Mouse (Mus musculus) heart, adult 8-10 months (tissue): ENCODE measurements around the gene Creg1. TPM values are rescaled to one million over a fixed set of nuclear protein-coding genes. Genes with fewer than 3 reads are reported as not detected.
"Not testable (repeated sequence)": the region's sequence is repeated elsewhere in the genome, so short reads cannot be mapped to it uniquely, and the experiment has no call there.

Experiments
- DNase-seq: peaks from one replicate; pipeline ENCODE4 v3.0.0; 2022; ENCODE audit warnings: low spot score
- total RNA-seq, 4 experiments: library from RNA; stranded (reverse); gene quantifications; 2 replicates each; pipeline ENCODE4 v1.2.4; 2022

The Creg1 gene
- total RNA-seq, 4 experiments from 2014 or later: 98.7 to 109 (median 103) TPM

DNA sequence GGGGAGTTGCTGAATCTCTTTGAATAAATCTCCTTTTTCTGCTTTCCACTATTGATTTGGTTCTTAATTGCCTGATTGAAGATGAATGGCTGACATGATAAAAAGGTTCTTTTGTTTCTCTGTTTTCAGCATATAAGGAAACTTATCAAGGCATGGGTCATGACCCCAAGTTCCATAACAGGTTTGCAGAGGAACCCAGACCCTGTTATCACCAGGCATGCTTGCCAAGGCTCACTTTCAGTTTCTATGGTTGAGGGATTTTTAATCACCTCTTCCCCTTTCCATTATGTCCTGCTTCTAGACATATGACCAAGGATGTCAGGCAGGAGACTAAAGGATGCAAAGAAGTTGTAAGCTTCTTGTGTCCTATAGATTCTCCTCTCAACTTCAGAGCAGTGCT, 12.4 kb upstream of the Creg1 start:
- DNase-seq: no peak

DNA sequence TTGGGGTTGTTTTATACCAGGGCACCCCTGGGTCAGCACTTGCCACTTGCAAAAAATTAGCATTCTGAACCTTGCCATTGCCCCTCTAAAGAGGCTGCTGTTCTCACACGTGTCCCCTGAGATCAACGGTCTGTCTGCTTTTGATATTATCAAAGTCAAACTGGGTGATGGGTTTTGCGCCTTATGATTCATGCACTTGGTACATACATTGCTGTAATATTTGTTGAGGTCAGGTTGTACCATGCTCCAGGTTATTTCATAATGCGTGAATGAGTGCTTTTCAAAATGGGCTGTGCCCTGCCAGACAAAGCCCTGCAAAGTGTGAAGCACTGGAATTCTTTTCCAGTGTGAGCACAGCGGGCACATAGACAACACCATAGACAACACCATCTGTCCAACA, 11.7 kb upstream of the Creg1 start:
- no peak for DNase-seq

GRCm38 (mm10) chr1:165754205-165754604, 9.3 kb upstream of the Creg1 start:
- no peak for DNase-seq

DNA sequence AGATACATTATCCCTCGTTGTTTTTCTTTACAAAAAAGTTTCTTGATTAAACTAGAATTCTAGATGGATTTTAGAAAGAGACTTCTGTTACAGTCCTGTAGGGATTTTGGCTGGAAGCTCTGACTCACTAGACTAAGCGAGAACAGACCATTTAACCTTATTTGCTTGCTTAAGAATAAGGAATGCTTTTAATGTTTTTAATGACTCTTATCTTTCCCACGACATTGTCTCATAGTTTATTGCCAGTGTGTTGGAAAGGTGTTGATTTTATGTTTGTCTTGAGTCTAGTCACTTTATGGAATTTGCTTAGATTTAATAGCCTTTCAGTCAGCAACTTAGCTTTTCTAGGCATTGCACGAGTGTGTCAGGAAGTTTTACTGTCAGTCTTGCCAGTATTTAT, 8.4 kb upstream of the Creg1 start:
- no peak for DNase-seq

- no peak for DNase-seq
Measured at GRCm38 (mm10) chr1:165761522-165762305, 1.8 kb upstream of the Creg1 start.

DNA sequence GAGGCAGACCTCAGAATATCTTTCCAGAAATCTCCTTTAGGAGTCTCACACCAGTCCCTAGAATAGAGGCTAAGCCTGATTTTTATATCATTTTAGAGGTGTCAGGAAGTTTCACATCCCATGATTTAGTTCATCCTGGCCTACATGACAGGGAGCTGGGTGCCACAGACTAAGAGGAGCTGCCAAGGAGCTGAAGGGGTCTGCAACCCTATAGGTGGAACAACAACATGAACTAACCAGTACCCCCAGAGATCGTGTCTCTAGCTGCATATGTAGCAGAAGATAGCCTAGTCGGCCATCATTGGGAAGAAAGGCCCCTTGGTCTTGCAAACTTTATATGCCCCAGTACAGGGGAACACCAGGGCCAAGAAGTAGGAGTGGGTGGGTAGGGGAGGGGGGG, 1.0 kb upstream of the Creg1 start:
- DNase-seq: not testable (repeated sequence)

DNA sequence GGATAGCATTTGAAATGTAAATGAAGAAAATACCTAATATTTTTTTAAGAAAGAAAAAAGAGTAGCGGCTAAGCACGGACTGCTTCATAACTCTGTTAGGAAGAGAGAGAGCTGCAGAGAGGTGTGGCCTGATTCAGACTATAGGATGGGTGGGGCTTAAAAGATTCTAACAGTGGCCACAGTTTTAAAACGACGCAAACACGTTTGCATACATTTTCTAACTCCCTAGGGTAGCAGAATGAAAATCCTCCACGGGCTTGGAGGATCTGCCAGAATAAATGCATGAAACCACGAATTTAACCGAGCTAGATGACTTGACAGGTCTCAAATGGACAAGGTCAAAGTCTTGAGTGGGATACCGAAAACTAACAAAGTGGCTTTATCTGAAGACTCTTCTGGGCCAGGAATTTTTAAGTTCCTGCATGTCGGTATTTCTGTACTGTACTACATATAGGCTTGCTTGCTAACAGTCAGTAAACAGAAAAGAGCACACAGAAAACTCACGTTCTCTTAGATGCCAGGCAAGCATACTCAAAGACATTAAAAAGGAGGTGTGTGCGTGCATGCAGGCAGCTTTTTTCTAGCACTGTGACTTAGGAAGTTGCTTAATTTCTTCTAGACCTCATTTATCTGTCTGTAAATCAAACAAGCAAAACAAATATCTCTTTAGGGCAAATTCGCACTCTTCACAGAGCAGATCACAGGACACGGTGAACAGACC, 472 bp upstream of the Creg1 start:
- DNase-seq: no peak

DNA sequence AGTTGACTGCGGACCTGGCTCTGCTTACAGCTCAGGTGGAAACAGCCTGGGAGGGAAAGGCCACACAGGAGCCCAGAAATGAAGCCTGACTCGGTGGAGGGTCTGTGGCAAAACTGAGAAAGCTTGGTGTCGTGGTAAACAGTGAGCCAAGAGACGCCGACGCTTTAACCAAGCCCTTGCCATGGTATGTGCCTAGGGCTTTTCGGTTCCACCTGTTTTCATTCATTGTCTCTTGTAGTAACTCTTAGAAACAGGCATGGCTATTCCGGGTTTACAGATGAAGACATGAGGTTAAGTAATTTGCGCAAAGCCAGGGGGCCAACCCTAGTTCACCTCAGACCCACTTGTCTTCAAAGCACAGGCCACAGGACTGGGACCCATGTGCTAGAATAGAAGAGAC, 1.0 kb downstream of the Creg1 start:
- DNase-seq: no peak

- no peak for DNase-seq
Measured at GRCm38 (mm10) chr1:165765041-165765440, 1.5 kb downstream of the Creg1 start.

GRCm38 (mm10) chr1:165765651-165766294, 2.2 kb downstream of the Creg1 start:
- DNase-seq: no peak

- DNase-seq: no peak
Measured at GRCm38 (mm10) chr1:165766295-165766890, 2.8 kb downstream of the Creg1 start.

DNA sequence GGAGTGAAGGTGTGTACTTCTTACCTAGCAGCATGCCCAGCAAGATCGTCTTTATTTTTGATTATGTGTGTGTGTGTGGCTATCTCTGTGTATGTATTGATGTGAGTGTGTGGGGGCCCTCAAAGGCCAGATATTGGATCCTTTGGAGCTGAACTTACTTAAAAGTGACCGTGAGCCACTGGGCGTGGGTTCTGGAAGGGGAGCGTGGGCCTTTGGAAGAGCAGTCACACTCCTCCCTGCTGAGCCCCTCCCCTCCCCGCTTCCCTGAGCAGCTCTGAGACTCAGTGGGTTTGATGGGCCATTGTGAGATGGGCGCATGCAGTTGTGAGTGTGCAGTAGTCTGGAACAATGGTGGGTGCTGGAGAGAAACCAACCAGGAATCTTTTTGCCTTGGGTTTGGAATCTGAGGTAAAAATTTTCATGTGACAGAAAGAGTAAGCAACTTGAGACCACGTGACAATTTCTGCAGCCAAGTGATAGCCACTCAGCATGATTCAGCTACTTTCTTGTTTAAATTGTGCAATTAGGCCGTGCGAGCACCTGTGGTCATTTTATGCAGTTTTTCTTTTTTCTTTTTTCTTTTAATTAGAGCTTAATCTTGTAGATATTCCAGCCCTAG, 5.5 kb downstream of the Creg1 start:
- no peak for DNase-seq

GRCm38 (mm10) chr1:165770181-165770759, 6.7 kb downstream of the Creg1 start:
- no peak for DNase-seq

- DNase-seq: peak; percentile 68
Measured at GRCm38 (mm10) chr1:165771491-165771897, 7.9 kb downstream of the Creg1 start.

- DNase-seq: no peak
Measured at GRCm38 (mm10) chr1:165771998-165772397, 8.5 kb downstream of the Creg1 start.

DNA sequence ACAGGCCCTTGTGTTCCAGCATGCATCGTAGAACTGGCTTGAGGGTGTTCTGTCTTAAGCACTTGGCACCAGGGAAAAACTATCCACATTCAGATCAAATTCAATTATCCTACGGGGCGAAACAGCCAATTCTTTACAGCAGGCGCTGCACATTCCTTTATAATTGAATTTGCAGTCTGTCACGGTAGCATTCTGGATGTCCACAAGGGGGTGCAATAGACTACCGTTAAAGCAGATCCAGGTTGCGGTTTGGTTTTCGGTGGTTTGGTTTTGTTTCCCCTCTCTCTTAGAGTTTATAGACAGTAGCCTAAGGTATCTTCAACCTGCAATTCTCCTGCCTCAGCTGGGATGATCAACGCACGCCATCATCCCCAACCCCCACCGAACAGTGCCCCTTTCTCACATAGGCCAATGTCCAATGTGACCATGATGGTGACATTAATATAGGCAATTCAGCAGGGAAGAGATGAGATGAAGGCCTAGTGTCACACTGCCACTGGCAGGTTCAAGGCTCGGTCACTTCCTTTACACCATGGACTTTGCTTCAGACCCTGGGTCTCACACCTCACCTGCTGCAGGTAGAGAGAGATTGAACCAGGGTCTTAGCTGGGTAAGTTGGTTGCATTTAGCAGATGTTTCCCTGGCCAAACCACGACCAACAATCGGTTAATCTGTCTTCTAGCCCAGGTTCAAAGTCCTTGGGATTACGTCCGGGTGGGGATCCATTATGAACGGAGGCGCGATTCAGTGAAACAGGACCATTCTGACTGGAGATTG, 12.2 kb downstream of the Creg1 start:
- peak; percentile 47 for DNase-seq

GRCm38 (mm10) chr1:165779954-165780585, 16.5 kb downstream of the Creg1 start:
- no peak for DNase-seq

DNA sequence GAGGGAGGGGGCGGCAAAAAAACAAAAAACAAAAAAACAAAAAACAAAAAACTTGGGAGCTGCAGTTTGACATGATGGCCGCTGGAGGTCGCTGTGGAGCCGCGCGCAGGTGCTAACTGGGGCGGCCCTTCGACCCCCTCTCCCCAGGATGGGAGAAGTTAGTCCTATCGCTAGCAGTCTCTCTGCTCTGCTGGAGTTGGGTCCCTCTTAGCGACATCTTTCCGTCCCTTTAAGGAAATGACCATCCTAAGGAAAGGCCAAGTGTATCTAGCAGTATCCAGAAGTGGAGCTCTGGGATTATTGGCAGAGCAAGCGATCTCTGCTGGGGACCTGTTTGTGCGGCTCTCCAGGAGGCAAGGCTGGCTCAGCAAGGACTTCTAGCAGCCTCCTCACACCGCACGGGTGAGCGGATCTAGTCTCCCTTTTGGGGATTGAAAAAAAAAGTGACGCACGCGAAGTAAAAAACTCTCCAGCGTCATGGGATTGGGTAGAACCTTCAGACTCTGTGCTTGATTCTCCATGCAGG, 17.1 kb downstream of the Creg1 start:
- DNase-seq: no peak

- no peak for DNase-seq
Measured at GRCm38 (mm10) chr1:165781426-165781825, 17.9 kb downstream of the Creg1 start.

GRCm38 (mm10) chr1:165781911-165782310, 18.4 kb downstream of the Creg1 start:
- DNase-seq: no peak
